Mouse (Mus musculus) lung, postnatal 36 days (tissue): ENCODE measurements around the gene Ift43.

Source experiments
- DNase-seq: peaks from one replicate; pipeline ENCODE4 v3.0.0; 2022; ENCODE audit warnings: mixed read lengths

The Ift43 gene

DNA sequence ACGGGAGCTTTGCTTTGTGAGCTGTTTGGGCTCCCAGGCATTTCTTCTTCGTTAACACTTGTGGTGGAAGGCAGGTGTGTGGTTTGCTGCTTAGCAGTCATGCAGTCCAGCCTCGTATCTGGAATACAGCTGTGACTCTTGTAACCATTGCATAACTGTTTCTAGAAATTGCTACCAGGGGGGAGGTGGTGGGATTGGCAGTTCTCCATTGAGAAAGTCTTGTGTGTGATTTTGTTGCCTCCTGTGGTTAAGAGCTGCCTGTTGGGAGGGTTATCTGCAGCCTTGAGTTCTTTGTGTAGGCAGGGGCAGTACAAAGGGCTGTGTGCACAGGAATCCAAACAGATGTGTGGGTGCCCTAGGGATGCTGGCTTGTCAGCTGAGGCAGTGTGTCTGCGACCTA lies 53.4 kb downstream of the Ift43 start:
- no peak for DNase-seq

GRCm38 (mm10) chr12:86138696-86139095 lies 56.4 kb downstream of the Ift43 start:
- DNase-seq, result no peak

GRCm38 (mm10) chr12:86142389-86142788 lies 60.0 kb downstream of the Ift43 start:
- DNase-seq, result no peak

DNA sequence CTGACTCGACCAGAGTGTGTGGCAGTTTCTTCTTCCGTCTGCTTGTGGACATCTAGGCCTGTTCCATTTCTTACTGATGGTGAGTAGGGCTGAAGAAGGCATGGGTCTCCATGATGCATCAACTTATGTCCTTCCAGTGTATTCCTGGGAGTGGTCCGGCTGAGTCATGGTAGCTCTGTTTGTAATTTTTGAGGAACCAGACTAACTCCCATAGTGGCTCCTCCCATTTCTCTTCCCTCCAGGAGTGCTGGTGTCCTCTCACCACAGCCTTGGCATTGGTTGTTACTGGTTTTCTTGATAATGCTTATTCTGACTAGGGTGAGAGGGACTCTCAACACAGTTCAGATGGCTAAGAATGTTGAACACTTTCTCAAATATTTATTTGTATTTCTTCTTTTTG lies 63.9 kb downstream of the Ift43 start:
- no peak for DNase-seq

DNA sequence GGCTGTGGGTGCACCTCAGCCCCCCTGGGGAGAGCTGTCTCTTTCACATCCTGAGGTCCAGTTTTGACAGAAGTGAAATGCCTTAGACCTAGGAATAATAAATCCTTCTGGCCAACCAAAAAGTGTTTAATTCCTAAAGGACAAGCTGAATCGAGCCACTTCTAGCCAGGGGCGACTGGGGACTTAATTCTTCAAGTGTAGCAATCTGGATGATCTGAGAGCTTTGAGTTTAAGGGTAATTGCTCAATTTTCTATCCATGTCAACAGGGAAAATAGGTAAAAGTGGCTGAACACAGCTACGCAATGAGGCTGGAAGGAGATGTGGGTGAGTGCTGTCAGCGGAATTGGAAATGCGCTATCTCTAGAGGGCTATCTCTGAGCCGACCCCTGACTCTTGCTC lies 65.9 kb downstream of the Ift43 start:
- no peak for DNase-seq

DNA sequence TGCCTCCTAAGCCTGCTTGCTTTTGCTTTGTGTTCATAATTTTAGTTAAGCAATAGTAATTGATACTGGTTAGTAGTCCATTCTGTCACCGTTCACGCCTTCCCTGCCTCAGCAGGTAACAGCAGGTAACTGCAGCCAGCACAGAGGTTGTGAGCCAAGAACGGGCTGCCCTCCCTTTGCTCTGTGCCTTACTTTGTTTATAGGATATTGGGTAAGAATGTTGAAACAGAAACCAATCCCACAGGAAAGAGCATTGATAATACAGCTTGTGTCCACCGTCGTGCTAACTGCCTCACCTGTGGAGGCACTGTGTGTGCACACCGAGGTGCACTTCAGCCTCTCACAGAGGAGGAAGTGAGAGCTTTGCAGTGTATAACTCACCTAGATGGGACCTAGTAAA lies 66.7 kb downstream of the Ift43 start:
- no peak for DNase-seq

DNA sequence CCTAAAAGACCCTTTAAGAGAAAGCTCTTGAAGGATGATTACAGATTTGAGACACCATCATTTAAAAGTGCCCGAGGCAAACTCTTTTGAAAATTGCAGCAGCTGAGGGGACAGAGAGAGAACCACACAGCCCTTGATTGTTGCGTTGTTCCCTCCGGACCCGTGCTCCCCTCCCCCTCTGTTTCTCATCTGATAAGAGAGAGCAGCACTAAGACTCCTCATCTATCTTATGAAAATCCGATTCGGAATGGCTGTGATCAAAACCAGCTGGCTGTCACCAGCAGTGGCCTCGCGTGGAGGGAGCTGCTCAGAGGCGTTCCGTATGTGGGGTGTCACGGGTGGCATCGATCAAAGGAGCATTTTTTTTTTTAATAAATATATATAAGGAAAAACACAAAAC lies 69.6 kb downstream of the Ift43 start:
- DNase-seq, result no peak

DNA sequence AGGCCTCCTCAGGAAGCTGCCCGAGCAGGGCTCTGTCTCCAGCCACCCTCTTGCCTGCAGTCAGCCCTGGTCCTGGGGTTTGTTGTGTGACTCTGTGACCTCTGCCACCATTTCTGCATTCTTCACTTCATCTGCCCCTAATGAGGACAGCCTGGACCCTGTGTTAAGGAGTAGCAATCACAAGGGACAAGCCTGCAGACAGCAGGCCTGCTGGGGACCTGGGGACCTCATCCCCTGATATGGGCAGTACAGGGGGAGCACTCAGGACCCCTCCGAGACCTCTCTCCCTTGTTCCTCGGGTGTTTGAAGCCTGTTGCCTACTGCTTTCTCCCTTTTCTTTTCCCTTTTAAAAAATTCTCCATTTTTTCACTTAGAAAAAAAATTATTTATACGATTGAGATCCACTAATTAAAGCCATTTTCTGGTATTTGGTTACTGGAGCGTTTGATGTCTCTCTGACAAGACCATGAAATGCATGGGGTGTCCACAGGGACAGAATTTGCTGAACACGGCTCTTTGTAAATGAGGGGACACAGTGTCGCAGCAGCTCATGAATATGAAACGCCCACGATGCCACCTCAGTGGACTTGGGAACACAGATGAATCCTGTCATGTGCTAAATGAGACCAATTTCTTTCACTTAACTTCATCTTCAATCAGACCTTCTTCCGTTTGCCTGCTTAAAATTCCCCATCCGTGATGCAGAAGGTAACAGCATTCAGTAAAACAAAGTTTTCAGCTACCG lies 71.0 kb downstream of the Ift43 start:
- DNase-seq, result no peak

DNA sequence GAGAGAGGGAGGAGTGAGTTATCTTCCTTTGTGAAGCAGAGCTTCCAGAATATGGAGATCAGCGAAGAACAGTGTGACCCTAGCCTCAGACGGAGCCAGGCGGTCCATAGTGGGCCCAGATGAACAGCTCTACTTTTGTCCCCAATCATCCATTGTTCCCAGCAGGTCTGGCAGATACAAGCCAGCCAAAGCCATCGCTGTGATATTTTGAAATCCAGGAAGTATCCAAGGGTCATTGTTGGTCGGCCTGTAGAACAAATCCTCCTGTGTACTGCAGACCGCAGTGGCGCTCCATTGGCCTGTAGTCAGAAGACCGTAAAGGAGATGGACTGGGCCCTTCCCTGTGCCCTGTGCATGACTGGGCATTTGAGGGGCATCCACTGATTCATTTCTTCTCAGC lies 72.8 kb downstream of the Ift43 start:
- DNase-seq, result no peak

- no peak for DNase-seq
Observed at GRCm38 (mm10) chr12:86157166-86157565, 74.8 kb downstream of the Ift43 start.

DNA sequence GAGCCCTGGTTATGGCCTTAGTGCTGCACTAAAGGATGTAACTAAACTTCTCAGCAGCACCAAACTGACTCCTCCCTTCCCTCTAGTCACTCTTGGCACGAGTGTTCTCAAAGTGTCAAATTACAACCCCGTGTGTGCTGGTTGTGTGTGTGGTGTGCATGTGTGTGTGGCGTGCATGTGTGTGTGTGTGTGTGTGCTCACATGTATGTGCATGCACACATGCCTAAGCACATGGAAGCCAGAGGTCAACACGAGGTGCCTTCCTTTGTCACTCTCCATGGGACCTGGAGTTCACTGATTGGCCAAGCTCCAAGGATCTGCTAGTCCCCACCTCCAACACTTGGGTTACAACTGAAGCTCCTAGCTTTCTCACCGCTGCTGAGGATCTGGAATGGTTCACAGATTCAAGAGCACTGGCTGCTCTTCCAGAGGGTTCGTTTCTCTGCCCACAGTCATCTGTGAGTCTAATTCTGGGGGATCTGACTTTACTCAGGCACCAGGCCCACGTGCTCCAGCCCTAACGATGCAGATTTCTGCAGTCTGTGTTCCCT lies 75.6 kb downstream of the Ift43 start:
- no peak for DNase-seq

DNA sequence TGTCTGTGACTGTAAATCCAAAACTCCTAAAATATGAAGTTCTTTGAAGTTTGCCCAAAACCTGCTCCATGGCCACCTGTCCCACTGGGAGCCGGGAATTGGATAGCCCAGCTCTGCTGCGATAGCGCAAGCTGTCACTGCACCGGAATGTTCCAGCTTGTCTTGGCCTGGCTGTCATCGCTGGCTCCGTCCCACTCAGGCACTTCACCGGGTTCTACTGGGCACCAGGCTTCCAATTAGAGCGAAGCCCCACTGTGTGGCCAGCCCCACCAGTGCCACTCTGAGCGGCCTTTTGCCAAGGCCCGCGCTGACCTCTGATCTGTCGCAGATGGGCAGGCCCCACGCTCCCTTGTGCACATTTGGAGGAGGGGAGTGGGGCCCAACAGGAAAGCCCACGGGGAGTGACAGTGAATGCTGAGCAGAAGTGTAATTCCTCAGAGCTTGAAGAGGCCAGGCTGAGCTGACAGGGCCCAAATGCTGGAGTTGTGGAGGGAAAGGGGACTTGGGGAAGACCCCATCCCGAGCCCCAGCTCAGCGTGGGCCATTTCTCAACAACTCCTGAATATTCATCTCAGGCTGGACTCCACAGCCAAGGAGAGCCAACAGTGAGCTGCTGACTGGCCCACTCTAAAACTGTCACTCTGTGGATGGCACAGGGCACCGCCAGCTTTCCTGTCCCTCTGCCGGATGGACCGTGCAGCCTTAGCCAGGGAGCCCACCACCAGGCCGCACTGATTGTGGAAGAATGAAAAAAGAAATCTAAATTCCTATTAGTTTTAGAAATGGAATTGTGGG lies 76.5 kb downstream of the Ift43 start:
- DNase-seq, result no peak

DNA sequence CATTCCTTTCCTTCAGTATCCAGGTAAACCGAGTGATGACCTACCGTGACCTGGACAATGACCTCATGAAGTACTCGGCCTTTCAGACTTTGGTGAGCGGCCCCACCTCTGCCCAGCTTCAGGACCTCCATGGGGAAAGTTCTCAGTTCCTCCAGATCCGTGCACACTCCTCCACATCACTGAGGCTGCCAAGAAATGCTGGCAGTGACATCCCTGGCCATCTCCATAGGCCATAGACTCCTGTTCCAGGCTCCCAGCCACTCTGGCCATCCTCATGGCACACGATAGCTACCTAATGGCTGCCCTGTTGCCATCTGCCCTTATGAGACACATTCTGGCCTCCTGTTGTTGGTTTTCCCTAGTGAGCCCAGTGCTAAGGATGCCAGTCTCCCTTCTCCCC lies 79.1 kb downstream of the Ift43 start:
- DNase-seq, result no peak

DNA sequence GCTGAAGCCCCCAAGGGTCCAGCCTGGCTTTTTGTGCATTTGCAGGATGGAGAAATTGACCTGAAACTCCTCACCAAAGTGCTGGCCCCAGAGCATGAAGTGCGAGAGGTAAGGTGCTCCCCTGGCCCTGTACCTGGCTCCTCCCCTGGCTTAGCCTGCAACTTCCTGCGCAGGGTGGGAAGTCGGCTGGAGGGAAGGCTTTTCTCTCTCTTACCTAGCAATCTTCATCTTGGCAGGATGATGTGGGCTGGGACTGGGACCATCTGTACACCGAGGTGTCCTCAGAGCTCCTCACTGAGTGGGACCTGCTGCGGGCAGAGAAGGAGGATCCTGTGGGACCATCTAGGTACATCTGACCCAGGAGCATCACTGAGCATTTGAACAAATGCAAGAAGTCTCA lies 79.6 kb downstream of the Ift43 start:
- DNase-seq, result no peak

GRCm38 (mm10) chr12:86162890-86163816 lies 80.8 kb downstream of the Ift43 start:
- no peak for DNase-seq

- no peak for DNase-seq
Observed at GRCm38 (mm10) chr12:86166244-86166643, 83.9 kb downstream of the Ift43 start.

DNA sequence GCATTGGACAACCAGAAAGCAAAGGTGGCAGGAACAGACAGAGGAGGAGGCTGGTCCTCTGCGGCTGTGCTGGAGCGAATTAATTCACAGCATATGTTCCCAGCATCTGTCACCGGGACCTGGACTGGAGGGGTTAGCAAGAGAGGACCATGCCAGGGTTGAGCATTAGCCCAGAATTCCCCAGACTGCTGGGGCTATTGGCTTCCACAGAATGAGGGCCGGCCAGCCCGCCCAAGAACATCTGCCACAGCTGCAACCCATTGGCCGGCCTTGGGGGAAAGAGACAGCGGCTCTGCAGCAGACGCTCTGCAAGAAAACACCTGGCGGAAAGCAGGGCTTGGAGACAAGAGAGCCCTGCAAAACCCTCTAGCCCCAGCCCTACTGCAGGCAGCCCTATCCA lies 84.7 kb downstream of the Ift43 start:
- DNase-seq, result no peak

DNA sequence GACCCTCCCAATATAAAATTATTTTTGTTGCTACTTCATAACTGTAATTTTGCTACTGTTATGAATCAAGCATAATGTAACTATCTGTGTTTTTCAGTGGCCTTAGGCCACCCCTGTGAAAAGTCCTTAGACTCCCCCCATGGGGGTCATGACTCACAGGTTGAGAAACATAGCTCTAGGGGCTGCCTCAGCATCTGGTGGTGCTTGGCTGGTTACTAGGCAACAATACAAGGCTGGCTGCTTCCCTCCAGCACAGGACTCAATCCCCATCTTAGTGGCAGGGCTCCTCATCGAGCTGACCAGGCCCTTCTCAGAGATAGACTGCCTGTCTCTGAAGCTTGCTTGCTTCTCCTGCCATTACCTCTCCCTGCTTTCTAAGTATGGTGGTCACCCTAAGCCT lies 86.4 kb downstream of the Ift43 start:
- DNase-seq, result no peak

DNA sequence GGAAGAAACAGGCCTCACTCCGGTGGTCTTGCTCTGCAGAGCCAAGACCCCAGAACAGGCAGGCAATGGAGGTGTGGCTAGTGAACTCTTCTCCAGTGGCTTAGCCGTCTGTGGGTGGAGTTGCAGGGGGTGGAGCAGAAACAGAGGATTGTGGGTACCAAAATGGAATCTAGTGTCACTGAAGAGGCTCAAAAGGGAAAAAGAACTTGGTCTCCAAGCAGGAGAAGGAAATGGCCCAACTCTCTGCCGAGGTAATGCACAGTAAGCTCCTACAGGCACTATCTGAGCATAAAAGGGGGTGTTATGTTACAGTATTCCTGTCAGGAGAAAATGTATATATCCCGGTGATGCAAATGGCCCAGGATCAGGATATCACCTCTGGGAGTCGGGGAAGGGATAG lies 86.9 kb downstream of the Ift43 start:
- no peak for DNase-seq

DNA sequence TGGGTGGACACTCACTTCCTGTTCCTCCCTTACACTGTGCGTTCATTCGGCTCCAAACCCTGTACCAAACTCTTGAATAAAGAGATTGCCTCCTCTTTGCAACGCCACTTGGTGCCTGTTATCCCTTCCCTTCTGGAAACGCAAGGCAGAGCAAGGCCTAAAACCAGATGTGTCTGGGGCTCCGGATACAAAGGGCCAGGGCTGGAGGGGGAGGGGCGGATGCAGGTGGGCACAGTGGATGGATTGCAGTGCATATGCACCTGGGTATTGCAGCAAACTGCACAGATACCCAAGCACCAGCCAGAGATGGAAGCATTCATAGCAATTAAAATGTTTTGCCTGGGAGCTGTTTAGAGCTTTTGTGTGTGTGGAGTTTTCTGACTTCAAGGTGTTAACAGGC lies 91.0 kb downstream of the Ift43 start:
- DNase-seq, result no peak

DNA sequence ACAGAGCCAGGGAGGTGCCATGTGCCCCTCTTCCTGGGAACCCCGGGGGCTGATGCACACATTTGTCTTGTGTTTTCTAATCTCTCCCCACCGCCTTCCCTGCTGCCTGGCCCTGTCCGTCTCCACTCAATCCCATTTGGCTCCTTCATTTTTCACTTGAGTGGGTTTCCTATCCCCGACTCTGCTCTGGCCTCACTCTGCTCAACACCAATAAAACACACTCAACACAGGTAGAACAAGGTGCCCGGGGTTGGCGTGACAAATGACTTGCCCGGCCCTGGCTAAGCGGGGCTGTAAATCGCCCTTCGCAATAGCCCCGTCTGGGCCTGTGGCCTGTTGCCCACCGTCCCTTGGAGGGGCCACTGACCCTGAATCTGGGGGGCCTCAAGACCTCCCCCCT lies 92.0 kb downstream of the Ift43 start:
- no peak for DNase-seq

- no peak for DNase-seq
Observed at GRCm38 (mm10) chr12:86175476-86175942, 93.2 kb downstream of the Ift43 start.
